Mouse (Mus musculus) CH12.LX (cell line): ENCODE measurements around the gene Tmem132d.

Experiments
- CTCF ChIP-seq, 2 experiments: IDR thresholded peaks in 1 of 2; conservative IDR thresholded peaks in 1 of 2; 2 replicates each; pipeline ENCODE4 v1.5.1; 2011 to 2012; ENCODE audit warnings: low read depth in 2 of 2, low read length in 2 of 2, improper control_type of control experiment in 1 of 2, inconsistent platforms in 1 of 2, mild to moderate bottlenecking in 1 of 2, moderate library complexity in 1 of 2
- HCFC1 ChIP-seq: IDR thresholded peaks from 2 replicates; pipeline ENCODE4 v1.6.1; 2012; ENCODE audit warnings: low read depth, mild to moderate bottlenecking, inconsistent platforms, low read length, improper control_type of control experiment
- MAX ChIP-seq: IDR thresholded peaks from 2 replicates; pipeline ENCODE4 v1.6.1; 2011; ENCODE audit warnings: low read length, improper control_type of control experiment
- ZKSCAN1 ChIP-seq: IDR thresholded peaks from 2 replicates; pipeline ENCODE4 v1.6.1; 2012; ENCODE audit warnings: low read depth, inconsistent platforms, low read length, improper control_type of control experiment, borderline replicate concordance
- ZNF384 ChIP-seq: IDR thresholded peaks from 2 replicates; pipeline ENCODE4 v1.6.1; 2012; ENCODE audit warnings: low read depth, low read length, improper control_type of control experiment, inconsistent platforms

DNA sequence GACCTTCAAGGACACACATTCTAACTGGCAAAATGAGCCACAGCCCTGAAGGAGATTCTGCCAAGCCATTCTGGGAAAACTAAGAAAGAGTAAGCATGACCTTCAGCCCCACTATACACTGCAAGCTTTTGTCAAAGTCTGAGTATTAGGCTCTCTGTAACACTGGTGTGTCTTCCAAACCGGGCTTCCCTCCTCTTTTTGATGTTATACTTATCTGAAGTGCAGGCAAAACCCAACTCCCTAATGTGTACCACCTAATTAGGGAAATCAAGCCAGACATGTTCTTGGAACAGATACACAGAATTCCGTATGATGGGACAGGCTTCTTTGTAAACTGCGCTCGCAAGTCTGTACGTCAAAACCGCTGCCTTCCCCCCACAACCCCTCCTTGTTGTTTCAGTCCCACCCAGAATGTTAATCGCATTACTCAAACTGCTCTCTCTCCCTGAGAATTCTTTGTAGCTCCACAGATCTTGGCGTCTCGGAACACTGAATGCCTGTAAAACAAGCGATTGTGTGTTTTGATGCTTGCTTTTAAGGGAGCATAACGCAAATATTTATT, 14.6 kb downstream of the Tmem132d start:
- TF ChIP-seq HCFC1 (no peak), MAX (no peak), CTCF (conservative IDR thresholded peaks at IDR 0.05 in 1 of 2, IDR thresholded peaks at IDR 0.05 in 1 of 2; ENCODE audit: low read depth in 2 of 2, low read length in 2 of 2) (no peak), ZKSCAN1 (no peak), ZNF384 (no peak)
